Mouse (Mus musculus) lung, embryonic 14.5 days (tissue): ENCODE data around the gene Tmem51. TPM values are rescaled to one million over a fixed set of nuclear protein-coding genes. Genes with fewer than 3 reads are reported as not detected.

Experiments
- ATAC-seq: fragments of 200-750 bp; cut with Nextera tagmentation; 2 replicates; pipeline ENCODE4 v1.8.0; 2017; ENCODE audit warnings: mild to moderate bottlenecking, moderate TSS enrichment, moderate library complexity; ENCODE audit not compliant: insufficient read depth
- DNase-seq: peaks from one replicate; pipeline ENCODE4 v3.0.0-alpha.2; 2015
- H3K27ac ChIP-seq: fragments of 300-500 bp; sonication (generic); 2 replicates; pipeline ENCODE4 v1.5.1; 2014; ENCODE audit warnings: low read depth, mild to moderate bottlenecking, moderate library complexity
- H3K27me3 ChIP-seq: fragments of 300-500 bp; sonication (generic); 2 replicates; pipeline ENCODE4 v1.6.1; 2014; ENCODE audit warnings: low read length, control low read depth; ENCODE audit not compliant: insufficient read depth
- H3K36me3 ChIP-seq: fragments of 300-500 bp; sonication (generic); 2 replicates; pipeline ENCODE4 v1.6.1; 2014; ENCODE audit warnings: control low read depth; ENCODE audit not compliant: insufficient read depth
- H3K4me1 ChIP-seq: fragments of 300-500 bp; sonication (generic); 2 replicates; pipeline ENCODE4 v1.6.1; 2014; ENCODE audit warnings: antibody characterized with exemption, control low read depth; ENCODE audit not compliant: insufficient read depth
- H3K4me2 ChIP-seq: fragments of 300-500 bp; sonication (generic); 2 replicates; pipeline ENCODE4 v1.6.1; 2014; ENCODE audit warnings: mild to moderate bottlenecking
- H3K4me3 ChIP-seq: fragments of 300-500 bp; sonication (generic); 2 replicates; pipeline ENCODE4 v1.5.1; 2014; ENCODE audit warnings: low read depth, low read length
- H3K9ac ChIP-seq: fragments of 300-500 bp; sonication (generic); 2 replicates; pipeline ENCODE4 v1.6.1; 2014
- H3K9me3 ChIP-seq: fragments of 300-500 bp; sonication (generic); 2 replicates; pipeline ENCODE4 v1.6.1; 2016; ENCODE audit warnings: low read depth, low read length, control low read depth
- CTCF ChIP-seq: IDR thresholded peaks from 2 replicates; pipeline ENCODE4 v1.5.1; 2016; ENCODE audit warnings: antibody characterized with exemption, low read depth
- WGBS: fragments of 180-500 bp; shearing (Covaris S2); extraction: QIAGEN DNeasy Blood & Tissue Kit; methylation state at CpG from one replicate; pipeline ENCODE4 v1.1.7; 2014; 5-methylcytosine and 5-hydroxymethylcytosine counted together
- polyA plus RNA-seq: library from polyadenylated mRNA; unstranded; fragments of >200 nt; fragmentation: Nextera tagmentation; extraction: Ambion mirVana; gene quantifications from 2 replicates; pipeline ENCODE4 v1.2.1, GENCODE M21; 2014

Gene Tmem51
- polyA plus RNA-seq, 1 experiment from 2014 or later = 17.1 TPM

GRCm38 (mm10) chr4:142044452-142044851 lies 39.7 kb downstream of the Tmem51 start:
- 37% methylated on average over 12 of the region's 12 CpGs for WGBS

DNA sequence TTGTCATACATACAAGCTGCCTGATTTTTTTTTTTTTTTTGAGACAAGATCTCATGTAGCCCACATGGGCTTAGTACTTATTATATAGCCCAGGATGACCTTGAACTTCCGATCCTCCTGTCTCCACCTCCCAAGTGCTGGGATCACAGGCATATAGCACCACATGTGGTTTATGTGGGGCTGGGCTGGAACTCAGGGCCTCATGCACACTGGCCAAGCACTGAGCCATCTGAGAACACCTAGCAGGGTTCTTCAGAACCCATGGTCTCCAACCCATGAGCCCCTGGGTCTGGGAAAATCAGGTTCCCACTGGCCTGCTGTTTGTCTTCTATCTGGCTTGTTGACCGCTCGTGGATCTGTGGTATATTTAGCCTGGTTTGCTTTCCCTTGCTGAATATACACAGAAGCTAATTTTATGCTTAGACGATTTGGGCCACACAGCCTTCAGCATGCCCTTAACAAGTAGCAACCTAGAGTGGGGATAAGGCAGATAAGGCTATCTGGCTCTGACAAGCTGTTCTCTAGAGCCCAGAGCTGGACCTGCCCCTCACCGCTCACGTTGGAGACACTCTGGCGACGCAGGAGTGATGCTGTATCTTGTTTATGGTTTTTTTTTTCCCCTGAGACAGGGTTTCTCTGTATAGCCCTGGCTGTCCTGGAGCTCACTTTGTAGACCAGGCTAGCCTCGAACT lies 44.3 kb downstream of the Tmem51 start:
- WGBS = 79% methylated on average over 9 of the region's 9 CpGs
- H3K27me3 ChIP-seq = no peaks in the 10 kb centered on the region
- no peaks in the 10 kb centered on the region for H3K36me3 ChIP-seq
- DNase-seq = no peak
- no peak overlapping the region for H3K4me2 ChIP-seq
- peaks cover 3% of the 10 kb centered on the region; the same call in 1 of the 2 replicates for H3K4me1 ChIP-seq
- no peak overlapping the region for H3K27ac ChIP-seq
- TF ChIP-seq CTCF = no peak
- no peak for ATAC-seq
- H3K9me3 ChIP-seq = no peaks in the 10 kb centered on the region
- no peak overlapping the region for H3K9ac ChIP-seq
- no peak overlapping the region for H3K4me3 ChIP-seq

More at GRCm38 (mm10) chr4:142044452-142044851, 39.7 kb downstream of the Tmem51 start:
- no peak for TF ChIP-seq CTCF
- Histone ChIP-seq H3K4me1 (peaks cover 3% of the 10 kb centered on the region; the same call in 1 of the 2 replicates), H3K4me2 (no peak overlapping the region), H3K9ac (no peak overlapping the region), H3K36me3 (no peaks in the 10 kb centered on the region), H3K27me3 (no peaks in the 10 kb centered on the region), H3K4me3 (no peak overlapping the region), H3K27ac (no peak overlapping the region), H3K9me3 (no peaks in the 10 kb centered on the region)
- ATAC-seq (peak; percentile 39; the same call in 1 of the 2 replicates), DNase-seq (peak; percentile 34)

GRCm38 (mm10) chr4:142037897-142038296 lies 46.2 kb downstream of the Tmem51 start:
- DNase-seq (no peak), ATAC-seq (no peak)
- Histone ChIP-seq H3K4me2 (no peak overlapping the region), H3K4me3 (no peak overlapping the region), H3K9me3 (no peaks in the 10 kb centered on the region), H3K27ac (no peak overlapping the region), H3K4me1 (no peaks in the 10 kb centered on the region), H3K27me3 (no peaks in the 10 kb centered on the region), H3K9ac (no peak overlapping the region), H3K36me3 (no peaks in the 10 kb centered on the region)
- WGBS = 55% methylated on average over 4 of the region's 4 CpGs
- TF ChIP-seq CTCF = no peak

- Histone ChIP-seq H3K36me3 (0 out of 2 replicates have a peak, but pooled peaks cover 4% of the 10 kb centered on the region), H3K27ac (no peak overlapping the region), H3K4me2 (no peak overlapping the region), H3K9me3 (no peaks in the 10 kb centered on the region), H3K4me3 (no peak overlapping the region), H3K27me3 (no peaks in the 10 kb centered on the region), H3K4me1 (no peaks in the 10 kb centered on the region), H3K9ac (no peak overlapping the region)
- ATAC-seq (no peak), DNase-seq (no peak)
- no peak for TF ChIP-seq CTCF
- WGBS = 33% methylated on average over 13 of the region's 13 CpGs
Observed at GRCm38 (mm10) chr4:142028533-142028932, 55.6 kb downstream of the Tmem51 start.

DNA sequence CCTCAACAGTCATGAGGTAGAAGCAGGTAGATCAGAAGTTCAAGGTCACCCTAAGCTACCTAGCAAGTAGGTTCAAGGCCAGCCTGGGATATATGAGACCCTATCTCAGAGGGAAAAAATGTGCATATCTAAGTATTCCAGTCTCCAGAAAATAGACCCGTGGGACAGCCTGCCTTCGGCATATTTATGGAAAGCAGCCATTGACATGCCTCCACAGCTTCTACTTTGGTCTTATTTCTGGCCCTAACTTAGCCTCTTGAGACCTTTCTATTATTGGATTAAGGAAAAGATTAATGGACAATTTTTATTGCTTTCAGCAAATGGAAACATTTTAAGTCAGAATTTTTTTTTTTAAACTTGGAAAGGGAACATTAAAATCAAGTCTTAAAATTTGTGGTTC lies 57.1 kb downstream of the Tmem51 start:
- Histone ChIP-seq H3K27ac (no peak overlapping the region), H3K27me3 (no peaks in the 10 kb centered on the region), H3K4me1 (no peaks in the 10 kb centered on the region), H3K4me3 (no peak overlapping the region), H3K4me2 (no peak overlapping the region), H3K9ac (no peak overlapping the region), H3K9me3 (no peaks in the 10 kb centered on the region), H3K36me3 (0 out of 2 replicates have a peak, but pooled peaks cover 4% of the 10 kb centered on the region)
- DNase-seq (no peak), ATAC-seq (no peak)
- no peak for TF ChIP-seq CTCF
- 79% methylated on average over 2 of the region's 2 CpGs for WGBS

GRCm38 (mm10) chr4:142024536-142024935 lies 59.6 kb downstream of the Tmem51 start:
- H3K4me2 ChIP-seq = no peak overlapping the region
- no peaks in the 10 kb centered on the region for H3K9me3 ChIP-seq
- H3K9ac ChIP-seq = no peak overlapping the region
- H3K27me3 ChIP-seq = no peaks in the 10 kb centered on the region
- 83% methylated on average over 2 of the region's 2 CpGs for WGBS
- H3K4me1 ChIP-seq = no peaks in the 10 kb centered on the region
- DNase-seq (no peak), ATAC-seq (no peak)
- no peak overlapping the region for H3K27ac ChIP-seq
- no peaks in the 10 kb centered on the region for H3K36me3 ChIP-seq
- TF ChIP-seq CTCF = no peak
- no peak overlapping the region for H3K4me3 ChIP-seq

DNA sequence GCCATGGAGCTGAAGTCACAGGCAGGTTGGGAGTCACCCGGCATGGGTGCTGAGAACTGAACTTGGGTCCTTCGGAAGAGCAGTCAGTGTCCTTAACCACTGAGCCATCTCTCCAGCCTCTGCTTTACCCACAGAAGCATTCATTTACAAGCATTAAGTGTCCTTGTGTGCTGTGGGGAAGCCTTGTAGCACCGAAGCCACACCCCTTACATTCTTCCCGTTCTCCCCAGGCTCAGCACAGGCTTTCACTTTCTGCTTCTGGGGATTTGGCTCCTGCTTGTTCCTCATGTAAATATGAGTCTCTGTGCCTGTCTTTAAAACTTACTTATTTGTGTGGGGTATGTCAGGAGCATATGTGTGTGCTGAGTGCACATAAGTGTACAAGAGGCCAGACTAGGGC lies 60.9 kb downstream of the Tmem51 start:
- no peak overlapping the region for H3K9ac ChIP-seq
- TF ChIP-seq CTCF = no peak
- no peaks in the 10 kb centered on the region for H3K27me3 ChIP-seq
- DNase-seq (no peak), ATAC-seq (no peak)
- H3K36me3 ChIP-seq = no peaks in the 10 kb centered on the region
- no peaks in the 10 kb centered on the region for H3K4me1 ChIP-seq
- WGBS = 56% methylated on average over 4 of the region's 4 CpGs
- H3K4me3 ChIP-seq = no peak overlapping the region
- no peak overlapping the region for H3K27ac ChIP-seq
- no peak overlapping the region for H3K4me2 ChIP-seq
- H3K9me3 ChIP-seq = no peaks in the 10 kb centered on the region
